Mouse (Mus musculus) thymus, adult 2 months (tissue): ENCODE data around the gene Cmc1.

Experiments used
- CTCF ChIP-seq: fragments of 200-500 bp; IDR thresholded peaks from 2 replicates; pipeline ENCODE4 v1.5.1; 2012; ENCODE audit warnings: mild to moderate bottlenecking, control low read depth, low read length, moderate library complexity, borderline replicate concordance; ENCODE audit not compliant: control insufficient read depth, poor library complexity, insufficient read depth; ENCODE audit errors: extremely low read depth
- POLR2A ChIP-seq: fragments of 200-500 bp; IDR thresholded peaks from 2 replicates; pipeline ENCODE4 v1.6.1; 2012; ENCODE audit warnings: mild to moderate bottlenecking, low read length, control low read depth, moderate library complexity; ENCODE audit not compliant: control insufficient read depth, poor library complexity, insufficient read depth; ENCODE audit errors: extremely low read depth

- TF ChIP-seq CTCF (no peak), POLR2A (no peak)
Observed at GRCm38 (mm10) chr9:118154666-118155065, 4.7 kb upstream of the Cmc1 start.
